In the genomic region with DNA sequence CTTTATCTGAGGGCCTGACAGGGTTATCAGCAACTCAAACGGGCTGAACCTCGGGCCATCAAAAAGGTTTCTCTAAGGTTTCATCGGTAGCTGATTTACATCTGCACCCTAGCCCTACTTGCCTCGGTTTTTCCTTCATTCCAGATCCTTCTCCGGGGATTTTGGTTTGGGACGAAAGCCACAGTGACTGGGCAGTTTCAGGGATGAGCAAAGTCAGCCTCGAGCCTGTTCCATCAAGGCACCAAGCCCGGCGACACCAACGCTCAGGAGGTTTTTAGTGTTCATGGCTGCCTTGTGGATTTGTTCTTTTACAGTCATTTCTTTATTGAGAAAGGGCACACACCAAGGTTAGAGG, we compare ENCODE assay signal across 9 mouse cellular contexts.
DNase-seq lines count a peak whose midpoint lies in the region; ATAC-seq and TF ChIP-seq lines count a peak whose summit lies in the region.
"Had no signal": no experiment of that assay in that cellular context is flagged by ENCODE, and none has a peak within 500 bp of the region (broad histone marks: within the 10 kb centered on the region; RNA-seq: fewer than 3 reads in every experiment).

No protein-coding gene starts in this region.

- H3K4me3 ChIP-seq in heart, embryonic 14.5 days (ENCODE audit: control insufficient read depth in 1 of 2, insufficient read depth in 1 of 2, low read depth in 1 of 2, low read length in 2 of 2): peak overlapping the region; percentile 27 to 42; a peak in 2 of 4 replicates
- H3K4me3 ChIP-seq in embryonic facial prominence, embryonic 10.5 days: peak overlapping the region; percentile 52
- 0 out of 2 replicates have a peak overlapping the region, but pooled peaks have one; percentile 18 for H3K4me3 ChIP-seq in hindbrain, postnatal 0 days (ENCODE audit: low read length)
- no peak overlapping the region for H3K4me3 ChIP-seq in midbrain, embryonic 16.5 days (ENCODE audit: low read depth, low read length)

- H3K4me1 ChIP-seq in heart, embryonic 14.5 days (ENCODE audit: control insufficient read depth in 2 of 2, insufficient read depth in 2 of 2, low read length in 2 of 2): peaks cover 20% of the 10 kb centered on the region in 2 experiments
- H3K4me1 ChIP-seq in embryonic facial prominence, embryonic 10.5 days: peaks cover 58% of the 10 kb centered on the region
- H3K4me1 ChIP-seq in hindbrain, postnatal 0 days (ENCODE audit: insufficient read depth, low read length): no peaks in the 10 kb centered on the region
- H3K4me1 ChIP-seq in midbrain, embryonic 16.5 days (ENCODE audit: control insufficient read depth, insufficient read depth, low read length): peaks cover 15% of the 10 kb centered on the region

- H3K4me2 ChIP-seq in heart, embryonic 14.5 days (ENCODE audit: low read length): peak overlapping the region; percentile 63
- peak overlapping the region; percentile 56 for H3K4me2 ChIP-seq in hindbrain, postnatal 0 days (ENCODE audit: low read depth, low read length)
- peak overlapping the region; percentile 50 for H3K4me2 ChIP-seq in midbrain, embryonic 16.5 days (ENCODE audit: low read length)

- no peaks in the 10 kb centered on the region for H3K27me3 ChIP-seq in heart, embryonic 14.5 days (ENCODE audit: control insufficient read depth, insufficient read depth, low read length)
- peaks cover 26% of the 10 kb centered on the region for H3K27me3 ChIP-seq in embryonic facial prominence, embryonic 10.5 days (replicated peaks; ENCODE audit: low read depth, poor library complexity, severe bottlenecking)
- H3K27me3 ChIP-seq in hindbrain, postnatal 0 days (ENCODE audit: insufficient read depth, low read length): no peaks in the 10 kb centered on the region
- peaks cover 22% of the 10 kb centered on the region for H3K27me3 ChIP-seq in midbrain, embryonic 16.5 days (ENCODE audit: control insufficient read depth, insufficient read depth, low read depth, low read length)

- H3K9ac ChIP-seq in heart, embryonic 14.5 days (ENCODE audit: low read length): peak overlapping the region; percentile 50
- H3K9ac ChIP-seq in hindbrain, postnatal 0 days (replicated peaks; ENCODE audit: low read length): no peak overlapping the region
- no peak overlapping the region for H3K9ac ChIP-seq in midbrain, embryonic 16.5 days (ENCODE audit: low read depth, low read length)

- 18% methylated on average over 10 of the region's 10 CpGs for WGBS in heart, embryonic 14.5 days
- 7% methylated on average over 10 of the region's 10 CpGs for WGBS in embryonic facial prominence, embryonic 10.5 days
- 21% methylated on average over 10 of the region's 10 CpGs for WGBS in hindbrain, postnatal 0 days
- 10% methylated on average over 10 of the region's 10 CpGs for WGBS in midbrain, embryonic 16.5 days

- intact Hi-C loops in heart, postnatal 14 days (cut with DNase I): no loop called here
- intact Hi-C loops in left cerebral cortex, postnatal 36 days (cut with DNase I): no loop called here

- no peaks in the 10 kb centered on the region for H3K36me3 ChIP-seq in heart, embryonic 14.5 days (ENCODE audit: control insufficient read depth, insufficient read depth, low read length)
- no peaks in the 10 kb centered on the region for H3K36me3 ChIP-seq in embryonic facial prominence, embryonic 10.5 days (replicated peaks)
- no peaks in the 10 kb centered on the region for H3K36me3 ChIP-seq in hindbrain, postnatal 0 days (ENCODE audit: insufficient read depth, low read length)
- H3K36me3 ChIP-seq in midbrain, embryonic 16.5 days (ENCODE audit: control insufficient read depth, insufficient read depth, low read length): no peaks in the 10 kb centered on the region

- no peak for TF ChIP-seq CTCF in hindbrain, postnatal 0 days (IDR thresholded peaks at IDR 0.05; ENCODE audit: low read depth)

- ATAC-seq in heart, embryonic 14.5 days (ENCODE audit: insufficient number of reproducible peaks, insufficient read depth, low FRiP score, low read depth): no peak
- no peak for ATAC-seq in hindbrain, postnatal 0 days
- ATAC-seq in midbrain, embryonic 16.5 days: no peak

- no peak for DNase-seq in heart, postnatal 14 days
- no peak for DNase-seq in embryonic facial prominence, embryonic 10.5 days (ENCODE audit: low spot score)
- DNase-seq in hindbrain, postnatal 0 days (ENCODE audit: low spot score): no peak
- no peak for DNase-seq in left cerebral cortex, postnatal 36 days (ENCODE audit: low spot score in 2 of 2)
- DNase-seq in right cerebral cortex, postnatal 25 days: no peak
- no peak for DNase-seq in cerebellum, adult 11-12 months
- DNase-seq: cerebellum, postnatal 10 days had no signal

- H3K27ac ChIP-seq in heart, embryonic 14.5 days (replicated peaks in 1 of 2; ENCODE audit: control insufficient read depth in 1 of 2, insufficient read depth in 1 of 2, low read depth in 2 of 2, low read length in 2 of 2): peak overlapping the region; percentile 43 to 79
- H3K27ac ChIP-seq in embryonic facial prominence, embryonic 10.5 days (replicated peaks): peak overlapping the region; percentile 84
- peak overlapping the region; percentile 68 for H3K27ac ChIP-seq in hindbrain, postnatal 0 days
- no peak overlapping the region for H3K27ac ChIP-seq in midbrain, embryonic 16.5 days (ENCODE audit: low read length)

- H3K9me3 ChIP-seq in heart, embryonic 14.5 days (ENCODE audit: control insufficient read depth, low read length): no peaks in the 10 kb centered on the region
- no peaks in the 10 kb centered on the region for H3K9me3 ChIP-seq in embryonic facial prominence, embryonic 10.5 days
- H3K9me3 ChIP-seq in hindbrain, postnatal 0 days (ENCODE audit: low read length): no peaks in the 10 kb centered on the region
- no peaks in the 10 kb centered on the region for H3K9me3 ChIP-seq in midbrain, embryonic 16.5 days (replicated peaks; ENCODE audit: control insufficient read depth, low read length, poor library complexity, severe bottlenecking)
